Mouse (Mus musculus) bone marrow macrophage, adult 2 months (primary cell): ENCODE results near the gene Gsn.

Experiments
- CTCF ChIP-seq: IDR thresholded peaks from 2 replicates; pipeline ENCODE4 v1.5.1; 2012; ENCODE audit warnings: low read depth, mild to moderate bottlenecking, low read length, moderate library complexity
- POLR2A ChIP-seq: IDR thresholded peaks from 2 replicates; pipeline ENCODE4 v1.6.1; 2012; ENCODE audit warnings: mild to moderate bottlenecking, low read depth, low read length, borderline replicate concordance

DNA sequence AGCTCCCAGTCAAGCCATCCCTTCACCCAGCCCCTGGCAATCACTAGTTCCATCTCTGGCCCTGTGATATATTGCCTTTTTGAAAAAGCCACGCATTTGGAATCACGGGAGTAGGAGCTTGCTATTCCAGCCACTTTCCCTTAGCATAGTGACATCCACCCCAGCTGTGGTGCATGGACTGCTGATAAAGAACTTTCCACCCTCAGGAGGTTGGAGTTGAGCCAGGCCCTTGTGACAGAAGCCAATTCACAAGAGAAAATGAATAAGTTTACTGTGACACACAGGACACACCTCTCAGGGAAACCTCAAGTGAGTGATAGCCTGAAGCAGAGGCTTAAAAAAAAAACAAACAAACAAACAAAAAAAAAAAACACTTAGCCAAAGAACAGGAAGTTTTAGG lies 24.3 kb upstream of the Gsn start:
- TF ChIP-seq POLR2A, result no peak
- TF ChIP-seq CTCF, result no peak
